Mouse (Mus musculus) cerebellum, adult 11-12 months (tissue): ENCODE measurements around the gene Sephs2.

ENCODE experiments used
- DNase-seq: peaks from one replicate; pipeline ENCODE4 v3.0.0; 2022

Gene Sephs2

DNA sequence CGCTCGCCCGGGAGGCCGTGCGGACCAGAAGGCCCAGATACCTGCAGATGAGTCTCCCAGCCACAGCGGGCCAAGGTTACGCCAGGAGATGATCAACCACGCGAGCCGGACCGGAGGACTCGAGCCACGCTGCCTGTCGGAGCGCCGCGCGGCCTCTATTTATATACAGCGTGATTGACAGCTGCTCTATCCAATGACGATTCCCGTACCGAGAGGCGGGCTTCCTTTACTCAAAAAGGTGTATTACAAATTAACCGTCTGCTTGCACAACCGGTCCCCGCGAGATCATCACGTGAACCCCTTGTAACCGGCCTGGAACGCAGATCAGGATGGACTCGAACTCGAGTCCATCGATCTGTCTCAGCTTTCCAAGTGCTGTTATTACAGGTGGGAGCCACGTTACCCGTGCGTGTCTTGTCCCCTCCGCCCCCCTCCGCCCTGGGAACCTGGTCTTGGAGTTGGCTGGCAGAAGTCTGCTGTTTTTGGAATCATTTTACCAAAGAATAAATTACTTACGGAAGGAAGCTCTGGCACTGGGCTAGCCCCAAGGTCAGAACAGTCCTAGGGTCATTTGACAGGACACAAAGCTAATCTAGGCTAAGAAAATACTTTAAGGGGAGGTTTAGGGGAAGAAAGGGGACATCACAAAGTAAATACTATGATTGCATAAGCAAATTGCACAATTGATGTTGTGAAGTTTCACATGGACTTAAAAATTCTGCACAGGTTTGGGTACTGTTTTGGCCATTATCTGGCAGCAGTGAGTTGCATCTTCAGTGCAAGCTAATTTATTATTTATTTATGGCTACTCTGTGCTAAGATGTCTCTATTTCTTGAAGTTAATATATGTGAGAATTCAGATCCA is at the start of gene Sephs2:
Gene Sephs2, minus strand, starts transcription at position 131 of the 865 bp plus-strand sequence.
- DNase-seq = peak; percentile 96

DNA sequence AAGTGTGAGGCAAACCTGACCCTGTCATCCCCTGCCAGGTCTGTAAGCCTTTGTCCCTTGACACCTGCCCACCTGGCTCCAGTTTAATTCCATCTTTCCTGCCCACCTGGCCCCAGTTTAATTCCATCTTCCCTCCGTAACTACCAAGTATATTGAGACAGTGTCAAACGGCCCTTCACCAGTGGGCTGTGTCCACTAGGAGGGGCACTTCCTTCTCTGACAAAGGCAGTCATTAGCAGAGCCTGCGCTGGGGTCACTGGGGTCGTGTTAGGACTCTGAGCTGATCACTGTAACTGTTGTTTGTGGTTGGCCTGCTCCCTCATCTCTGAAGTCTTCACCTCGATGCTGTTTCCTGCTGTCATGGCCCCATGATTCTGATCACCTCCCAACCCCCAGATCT is 48.2 kb upstream of the Sephs2 start:
- DNase-seq = no peak

DNA sequence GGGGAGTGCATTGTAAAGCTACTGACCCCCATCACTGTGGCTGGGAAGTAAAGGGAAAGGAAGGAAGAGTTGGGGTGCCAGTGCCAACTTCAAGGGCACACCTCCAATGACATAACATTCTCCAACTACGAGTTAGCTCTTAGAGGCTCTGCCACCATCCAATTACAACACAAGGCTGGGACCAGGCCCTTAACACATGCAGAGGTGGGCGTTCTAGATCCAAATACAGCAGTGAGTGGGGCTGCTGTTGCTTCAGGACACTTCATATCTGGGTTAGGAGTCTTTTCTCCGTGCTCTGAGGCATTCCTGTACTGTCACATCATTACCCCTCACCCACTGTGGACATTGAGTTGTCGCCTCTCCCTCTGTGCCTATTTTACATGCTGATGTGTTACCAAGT is 47.3 kb upstream of the Sephs2 start:
- no peak for DNase-seq

DNA sequence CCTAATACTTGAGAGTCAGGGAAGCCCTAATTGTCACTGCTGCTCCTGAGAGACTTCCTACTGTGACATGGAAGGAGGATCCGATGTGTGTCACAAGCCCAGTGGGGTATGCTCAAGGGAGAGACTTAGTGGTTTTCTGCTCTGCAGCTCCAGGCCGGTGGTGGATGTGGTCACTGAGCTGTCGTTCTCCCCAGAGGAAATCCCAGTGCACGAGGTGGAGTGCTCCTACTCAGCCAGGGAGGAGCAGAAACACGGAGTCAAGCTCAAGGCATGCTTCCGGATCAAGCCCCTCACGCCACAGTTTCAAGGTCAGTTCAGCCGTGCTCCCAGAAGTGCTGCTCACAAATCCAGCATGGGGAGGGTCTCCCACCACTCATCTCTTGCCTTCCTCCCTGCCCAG is 40.1 kb upstream of the Sephs2 start:
- DNase-seq = no peak

DNA sequence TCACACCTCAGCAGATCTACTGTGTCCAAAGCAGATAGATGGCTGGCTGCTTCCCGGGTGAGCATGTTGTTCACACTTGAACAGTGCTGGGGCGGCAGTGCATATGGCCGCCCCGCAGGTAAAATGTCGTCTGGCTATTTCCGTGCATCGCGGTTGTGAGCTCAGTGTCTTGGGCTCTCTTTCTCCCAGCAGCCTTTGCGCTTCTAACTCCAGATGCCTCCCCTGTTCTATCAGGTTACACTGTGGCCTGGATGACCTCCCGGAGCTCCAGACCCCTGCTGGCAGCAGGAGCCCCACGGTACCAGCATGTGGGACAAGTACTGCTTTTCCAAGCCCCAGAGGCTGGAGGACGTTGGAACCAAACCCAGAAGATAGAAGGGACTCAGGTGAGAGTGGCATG is 36.1 kb upstream of the Sephs2 start:
- DNase-seq = no peak

DNA sequence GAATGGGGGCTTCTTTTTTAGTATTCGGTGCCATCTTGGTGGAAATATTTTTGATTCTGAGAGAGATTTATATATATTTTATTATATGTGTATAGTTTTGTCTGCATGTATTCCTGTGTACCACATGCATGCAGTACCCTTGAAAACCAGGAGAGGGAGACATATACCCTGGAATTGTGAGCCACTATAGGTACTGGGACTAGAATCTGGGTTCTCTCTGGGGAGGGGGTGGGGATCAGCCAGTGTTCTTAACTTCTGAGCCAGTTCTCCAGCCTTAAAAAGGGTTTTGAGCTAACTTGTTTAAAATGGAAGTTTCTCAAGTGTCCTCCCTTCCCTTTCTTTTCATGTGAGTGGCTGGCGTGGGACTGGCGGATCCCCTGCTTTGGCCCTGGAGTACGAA is 35.0 kb upstream of the Sephs2 start:
- DNase-seq = peak; percentile 29

DNA sequence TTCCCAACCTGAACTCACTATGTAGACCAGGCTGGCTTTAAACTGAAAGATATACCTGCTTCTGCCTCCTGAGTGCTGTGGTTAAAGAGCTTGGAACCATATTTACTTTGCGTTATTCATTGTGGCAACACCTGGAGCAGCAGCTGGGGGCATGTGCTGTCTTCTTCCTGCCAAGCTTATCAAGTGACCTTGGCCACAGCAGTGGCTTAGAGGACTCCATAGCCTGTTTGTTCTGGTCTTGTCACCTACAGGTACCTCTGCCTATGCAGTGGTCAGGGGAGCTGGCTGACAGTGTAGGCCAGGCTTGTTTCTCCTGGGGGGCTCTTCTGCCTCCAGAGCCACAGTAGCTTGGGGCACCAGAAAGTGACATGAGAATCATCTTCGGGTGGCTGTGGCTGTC is 34.6 kb upstream of the Sephs2 start:
- no peak for DNase-seq

DNA sequence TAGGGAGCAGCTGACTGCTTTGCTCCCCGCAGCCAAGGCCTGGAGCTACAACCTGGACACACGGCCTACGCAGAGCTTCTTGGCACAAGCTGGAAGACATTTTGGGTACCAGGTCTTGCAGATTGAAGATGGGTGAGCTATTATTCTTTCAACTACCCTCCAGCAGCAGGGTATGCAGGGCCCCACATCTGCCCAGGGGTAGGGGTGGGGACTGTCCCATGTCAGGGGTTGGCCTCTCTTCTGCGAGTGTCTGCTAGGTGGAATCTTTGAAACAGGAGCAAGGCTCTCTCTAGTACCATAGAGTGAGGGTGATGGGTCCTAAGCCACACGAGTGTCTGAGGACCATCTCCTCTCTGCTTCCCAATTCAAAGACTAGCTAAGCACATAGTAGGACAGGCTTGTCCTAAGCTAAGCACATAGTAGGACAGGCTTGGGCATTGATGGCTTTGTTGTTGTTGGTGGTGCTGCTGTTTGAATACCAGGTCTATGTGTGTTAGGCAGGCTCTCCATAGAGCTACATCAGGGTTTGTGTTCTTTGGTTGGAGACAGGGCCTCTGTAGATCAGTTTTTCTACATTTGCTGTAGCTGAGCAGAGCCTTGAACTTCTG is 23.8 kb upstream of the Sephs2 start:
- DNase-seq = no peak

DNA sequence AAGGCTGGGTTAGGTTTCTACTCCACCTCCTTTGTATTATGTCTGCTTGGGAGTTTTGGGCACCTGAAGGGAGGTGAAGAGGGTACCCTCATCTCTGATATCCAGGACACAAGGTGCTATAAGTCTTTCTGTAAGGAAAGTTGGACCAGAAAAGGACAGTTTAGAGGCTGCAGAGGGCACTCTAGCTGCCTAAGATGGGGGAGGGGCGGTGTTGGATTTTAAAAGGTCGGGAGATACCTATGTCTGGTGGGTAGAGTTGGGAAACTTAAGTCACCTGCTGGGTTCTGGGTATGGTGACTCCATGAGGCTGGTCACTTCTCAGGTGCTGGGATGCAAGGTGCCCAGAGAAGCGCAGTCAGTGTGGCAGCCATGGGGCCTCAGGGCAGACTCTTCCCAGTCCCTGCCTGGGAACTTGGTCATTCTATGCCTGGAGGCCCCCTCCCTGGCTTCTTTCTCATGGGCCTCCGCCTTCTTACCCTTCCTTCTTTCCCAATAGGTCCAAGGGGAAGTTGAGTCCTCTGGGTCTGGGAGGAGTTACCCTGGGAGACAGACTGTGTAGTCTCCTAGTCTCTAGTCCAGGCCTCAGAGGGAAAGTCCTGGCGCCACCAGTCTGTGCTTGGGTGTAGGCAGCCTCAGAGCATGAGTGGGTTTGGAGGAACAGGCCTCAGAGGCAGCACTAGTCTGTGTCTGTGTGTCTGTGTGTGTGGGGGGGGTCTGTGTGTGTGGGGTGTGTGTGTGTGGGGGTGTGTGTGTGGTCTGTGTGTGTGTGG is 23.1 kb upstream of the Sephs2 start:
- no peak for DNase-seq

DNA sequence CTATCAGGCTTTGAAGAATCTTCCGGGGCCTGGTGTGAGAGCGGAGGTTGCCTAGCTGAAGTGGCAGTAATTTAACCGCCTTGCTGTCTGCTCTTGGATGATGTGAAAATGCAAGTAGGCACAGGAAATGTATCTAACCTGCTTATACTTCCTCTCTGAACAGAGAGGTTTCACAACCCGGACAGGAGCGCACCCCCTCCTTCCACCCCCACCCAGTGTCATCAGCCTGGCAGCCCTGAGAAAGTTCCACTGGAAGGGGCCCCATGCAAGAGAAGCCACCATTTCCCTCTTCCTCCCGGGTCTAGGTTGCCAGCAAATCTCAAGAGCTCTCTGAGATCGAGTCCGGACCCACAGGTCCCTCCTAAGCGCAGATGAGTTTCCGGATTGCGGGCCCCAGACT is 22.2 kb upstream of the Sephs2 start, which contains the start of gene Itgal:
Gene Itgal, plus strand, starts transcription at position 163 of the 400 bp plus-strand sequence.
- no peak for DNase-seq

DNA sequence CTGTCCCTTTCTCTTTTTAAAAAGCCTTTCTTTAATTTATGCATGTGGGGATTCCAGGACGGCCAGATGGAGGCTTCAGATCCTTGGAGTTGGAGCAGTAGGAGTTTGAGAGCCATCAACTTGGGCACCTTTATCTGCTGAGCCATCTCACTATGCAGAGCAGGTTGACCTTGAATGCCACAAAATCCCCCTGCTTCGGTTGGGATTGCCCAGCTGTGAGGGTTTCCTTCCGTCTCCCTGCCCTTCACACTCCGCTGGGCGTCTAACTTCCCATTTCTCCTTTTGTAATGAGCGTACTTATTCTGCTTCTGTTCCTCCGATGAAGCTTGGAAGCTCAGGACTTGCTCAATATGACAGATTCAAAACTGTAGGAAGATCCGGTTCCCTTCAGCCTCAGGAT is 16.3 kb upstream of the Sephs2 start:
- DNase-seq = no peak

DNA sequence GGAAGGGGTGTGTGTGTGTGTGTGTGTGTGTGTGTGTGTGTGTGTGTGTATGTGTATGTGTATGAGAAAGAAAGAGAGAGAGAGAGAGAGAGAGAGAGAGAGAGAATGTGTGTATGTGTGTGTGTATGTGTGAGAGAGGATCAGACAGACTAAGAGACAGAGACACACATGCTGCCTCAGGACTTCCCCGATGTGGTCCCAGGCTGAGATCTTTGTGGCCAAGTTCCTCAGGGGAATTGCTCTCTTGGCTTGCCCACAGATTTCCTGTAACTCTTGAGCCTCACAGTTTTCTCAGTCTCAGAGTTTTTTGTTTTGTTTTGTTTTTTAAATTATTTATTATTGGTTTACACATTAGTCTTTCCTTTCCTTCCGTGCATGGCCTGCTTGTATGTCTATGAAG is 15.5 kb upstream of the Sephs2 start:
- DNase-seq = no peak

DNA sequence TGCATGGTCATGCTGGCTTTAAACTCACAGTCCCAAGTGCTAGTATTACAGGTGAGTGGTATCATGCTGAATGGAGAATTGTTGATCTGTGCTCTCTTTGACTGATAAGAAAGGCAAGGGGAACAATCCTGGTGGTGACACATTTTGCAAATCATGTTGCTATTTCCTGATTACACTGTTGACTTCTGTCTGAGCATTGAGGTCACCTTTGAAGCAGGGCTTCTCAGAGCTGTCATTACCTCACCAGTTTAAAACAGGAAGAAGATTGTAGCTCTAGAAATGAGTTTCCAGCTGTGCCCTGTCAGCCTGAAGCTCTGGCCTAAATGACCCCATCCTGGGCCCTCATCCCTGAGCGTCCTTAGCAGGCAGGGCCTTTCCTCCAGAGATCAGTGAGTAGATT is 14.1 kb upstream of the Sephs2 start:
- no peak for DNase-seq

DNA sequence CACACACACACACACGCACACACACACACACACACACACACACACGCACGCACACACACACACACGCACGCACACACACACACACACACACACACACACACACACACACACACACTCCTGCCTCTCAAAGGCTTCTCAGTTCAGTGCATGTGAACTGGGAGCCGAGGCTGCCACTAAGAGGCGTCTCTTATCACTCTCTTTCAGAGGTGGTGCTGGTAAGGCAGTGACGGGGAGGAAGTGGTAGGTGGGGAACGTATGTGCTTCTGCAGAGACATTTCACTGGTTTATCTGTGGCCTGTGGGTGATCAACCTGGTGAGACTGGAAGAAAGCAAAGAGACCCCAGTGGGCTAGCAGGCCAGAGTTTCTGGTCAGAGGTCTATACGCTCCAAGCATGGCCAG is 11.3 kb upstream of the Sephs2 start:
- no peak for DNase-seq

DNA sequence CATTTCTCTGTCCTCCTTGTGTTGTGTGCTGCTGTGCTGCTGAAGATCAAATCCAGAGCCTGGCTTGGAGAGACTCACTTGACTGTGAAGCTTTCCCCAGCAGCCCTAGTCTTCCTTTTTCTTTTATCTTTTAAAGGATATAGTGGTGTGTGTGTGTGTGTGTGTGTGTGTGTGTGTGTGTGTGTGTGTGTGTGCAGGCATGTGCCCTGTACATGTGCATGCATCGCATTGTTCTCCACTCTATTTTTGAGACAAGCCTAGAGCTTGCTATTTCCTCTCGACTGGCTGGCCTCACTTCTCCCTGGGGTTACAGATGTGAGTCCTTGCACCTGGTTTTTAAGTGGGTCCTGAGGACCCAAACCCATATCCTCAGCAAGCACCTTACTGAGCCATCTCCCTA is 8.3 kb upstream of the Sephs2 start:
- DNase-seq = no peak

DNA sequence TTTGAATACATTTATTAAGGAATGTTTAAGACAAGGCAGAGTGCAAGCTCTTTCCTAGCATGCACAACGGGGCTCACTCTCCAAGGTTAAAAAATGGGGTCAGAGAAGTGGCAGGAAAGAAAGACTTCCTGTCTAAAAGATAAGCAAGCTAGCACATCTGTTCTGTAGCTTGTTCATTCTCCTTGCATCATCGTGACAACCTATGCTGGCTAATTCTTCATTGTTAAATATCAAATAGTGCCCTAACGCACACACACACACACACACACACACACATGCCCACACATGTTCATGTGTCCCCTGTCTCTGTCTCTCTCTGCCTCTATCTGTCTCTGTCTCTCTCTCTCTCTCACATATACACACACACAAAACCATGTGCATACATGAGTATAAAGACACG is 7.3 kb upstream of the Sephs2 start:
- no peak for DNase-seq

DNA sequence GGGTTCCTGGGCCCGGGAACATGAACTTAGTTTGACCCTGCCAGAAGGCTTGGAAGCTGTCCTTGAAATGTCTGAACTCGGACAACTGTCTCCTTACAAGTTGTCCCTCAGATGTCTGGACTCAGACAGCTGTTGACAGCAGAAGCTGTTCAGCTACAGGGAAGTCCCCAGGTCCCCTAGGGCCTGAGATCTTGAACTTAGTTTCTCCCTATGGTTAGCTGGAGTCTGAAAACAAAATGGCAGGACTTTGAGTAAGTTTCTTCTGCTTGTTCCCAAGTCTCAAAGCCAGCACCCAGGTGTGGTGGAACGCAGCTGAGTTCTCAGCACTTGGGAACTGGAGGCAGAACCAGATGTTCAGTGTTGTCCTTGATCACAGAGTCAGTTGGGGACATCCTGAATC is 6.2 kb upstream of the Sephs2 start:
- DNase-seq = no peak

DNA sequence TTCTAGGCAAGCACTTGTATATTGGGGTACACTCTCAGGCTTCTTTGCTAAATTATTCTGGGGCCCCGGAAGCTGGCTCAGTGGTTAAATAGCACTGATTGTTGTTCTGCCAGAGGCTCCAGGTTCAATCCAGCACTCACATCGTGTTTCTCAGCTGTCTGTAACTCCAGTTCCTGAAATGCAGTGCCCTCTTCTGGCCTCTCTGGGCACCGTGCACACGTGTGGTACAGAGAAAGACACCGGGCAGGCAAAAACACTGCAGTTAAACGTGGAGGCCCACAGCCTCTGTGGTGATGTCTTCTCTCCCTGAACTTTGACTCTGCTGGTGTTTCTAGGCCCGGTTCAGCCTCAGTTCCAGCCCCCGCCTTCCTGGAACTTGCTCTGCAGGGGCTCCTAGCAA is 4.5 kb upstream of the Sephs2 start:
- DNase-seq = no peak

DNA sequence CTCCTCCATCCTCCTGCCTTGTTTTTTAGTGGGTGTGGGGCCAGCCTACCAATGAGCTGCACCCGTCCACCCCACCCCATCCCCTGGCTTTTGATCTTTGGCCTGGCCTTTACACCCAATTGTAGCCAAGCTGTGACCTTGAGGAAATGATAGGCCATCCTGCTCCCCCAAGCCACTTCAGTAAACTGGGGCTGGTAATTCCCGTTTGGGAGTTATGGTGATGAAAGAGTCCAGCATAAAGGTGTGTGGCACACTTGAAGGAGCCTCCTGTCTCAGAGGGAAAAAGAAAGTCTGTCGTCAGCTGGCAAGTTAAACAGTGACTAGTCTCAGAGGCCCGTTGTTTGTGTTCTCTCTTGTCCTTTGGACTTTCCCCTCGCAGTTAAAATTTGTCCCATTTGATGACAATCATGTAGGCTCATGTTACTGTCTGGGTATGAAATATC is 2.7 kb upstream of the Sephs2 start:
- DNase-seq = no peak

DNA sequence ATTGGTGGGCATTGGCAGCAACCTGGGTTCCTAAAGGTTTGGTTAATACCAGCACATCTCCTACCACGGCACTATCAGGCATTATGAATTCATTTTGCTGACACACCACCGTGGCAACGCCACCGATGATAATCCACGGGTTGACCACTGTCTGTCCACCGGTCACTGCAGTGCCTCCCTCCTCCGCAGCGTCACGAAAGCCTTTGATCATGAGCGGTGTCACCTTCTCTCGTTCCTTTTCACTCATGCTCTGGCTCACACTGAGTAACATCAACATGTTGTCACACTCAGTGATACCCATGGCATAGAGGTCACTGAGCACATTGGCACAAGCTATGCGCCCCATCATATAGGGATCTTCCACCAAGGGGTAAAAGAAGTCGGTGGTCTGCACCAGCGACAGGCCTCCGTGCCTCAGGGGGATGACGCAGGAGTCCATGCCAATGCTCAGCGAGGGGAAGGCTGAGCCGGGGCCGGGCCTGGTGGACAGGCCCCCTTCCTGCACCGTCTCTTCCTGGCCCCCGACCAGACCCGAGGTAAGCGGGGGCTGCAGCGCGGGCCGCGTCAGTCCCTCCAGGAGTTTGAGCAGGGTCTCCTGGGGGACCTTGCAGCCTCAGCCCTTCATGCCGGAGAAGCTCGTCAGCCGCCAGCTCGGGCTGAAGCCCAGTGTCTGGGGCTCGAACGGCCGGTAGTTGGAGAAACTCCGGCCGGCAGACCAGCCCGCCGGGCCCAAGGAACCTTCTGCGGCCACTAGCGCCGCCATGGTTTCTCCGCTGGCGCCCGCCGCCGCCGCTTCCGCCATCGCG is 534 bp downstream of the Sephs2 start:
- DNase-seq = no peak

DNA sequence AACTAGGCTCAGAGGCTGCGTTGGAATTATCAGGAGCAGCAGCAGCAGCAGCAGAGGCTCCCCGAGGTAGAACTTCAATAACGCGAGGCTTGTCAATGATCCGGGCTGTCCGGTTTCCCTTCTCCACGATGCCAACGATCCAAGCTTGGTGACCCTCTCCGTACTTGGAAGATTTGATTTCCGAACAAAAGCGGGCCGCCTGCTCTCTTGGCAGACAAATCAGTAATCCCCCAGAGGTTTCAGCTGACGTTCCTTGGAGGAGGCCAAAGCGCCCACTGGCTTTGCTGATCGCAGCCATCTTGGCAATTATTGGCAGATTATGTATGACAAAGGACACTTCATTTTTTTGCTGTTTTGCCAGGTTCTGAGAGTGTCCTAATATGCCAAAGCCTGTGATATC is 1.3 kb downstream of the Sephs2 start:
- DNase-seq = no peak

DNA sequence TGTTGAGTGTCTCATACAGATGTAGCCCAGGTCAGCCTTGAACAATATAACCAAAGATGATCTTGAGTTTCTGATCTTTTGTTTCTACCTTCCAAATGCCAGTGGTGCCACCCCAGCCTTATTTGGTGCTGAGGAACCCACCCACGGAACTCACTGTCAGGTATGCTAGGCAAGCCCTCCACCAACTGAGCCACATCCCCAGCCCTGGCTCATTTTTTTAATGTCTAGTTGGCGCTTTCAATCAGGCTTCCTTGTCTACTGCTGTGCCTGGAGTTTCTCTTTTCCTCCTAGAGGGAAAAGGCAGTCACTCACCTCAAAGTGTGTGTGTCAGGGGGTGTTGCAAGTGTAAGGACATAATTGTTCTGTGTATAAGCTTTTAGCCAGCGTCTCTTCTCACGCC is 2.8 kb downstream of the Sephs2 start:
- DNase-seq = no peak

DNA sequence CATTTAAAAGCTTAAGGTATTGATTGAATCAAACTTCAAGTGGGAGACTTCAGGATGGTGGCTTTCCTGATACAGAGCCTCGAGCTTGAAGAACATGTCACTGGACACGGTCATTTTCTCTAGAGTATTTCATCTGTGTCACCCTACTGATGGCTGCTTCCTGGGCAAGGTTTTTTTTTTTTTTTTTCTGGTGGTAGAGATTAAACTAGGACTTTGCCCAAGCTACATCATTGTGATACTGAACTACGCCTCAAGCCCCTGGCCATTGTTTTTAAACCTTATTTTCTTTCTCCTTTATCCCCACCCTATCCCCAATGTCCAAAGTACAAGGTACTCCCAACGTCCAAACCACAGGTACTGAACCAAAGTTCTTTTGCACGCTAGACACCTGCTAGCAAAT is 3.2 kb downstream of the Sephs2 start:
- no peak for DNase-seq
